8 mouse cellular contexts compared by ENCODE assay signal in genomic region chr6:97312545-97312939, GRCm38 (mm10). TPM values are rescaled to one million over a fixed set of nuclear protein-coding genes. Genes with fewer than 3 reads are reported as not detected.
DNase-seq lines count a peak whose midpoint lies in the region; ATAC-seq lines count a peak whose summit lies in the region.

No protein-coding gene starts in this region.

- H3K9ac ChIP-seq in lung, embryonic 15.5 days: peak overlapping the region; percentile 34; the same call in 1 of the 2 replicates
- 0 out of 2 replicates have a peak overlapping the region, but pooled peaks have one; percentile 57 for H3K9ac ChIP-seq in forebrain, embryonic 13.5 days
- no peak overlapping the region for H3K9ac ChIP-seq in limb, embryonic 12.5 days (replicated peaks)
- no peak overlapping the region for H3K9ac ChIP-seq in neural tube, embryonic 15.5 days (replicated peaks)

- 5% methylated on average over 3 of the region's 3 CpGs for WGBS in lung, embryonic 15.5 days
- 14% methylated on average over 3 of the region's 3 CpGs for WGBS in forebrain, embryonic 13.5 days
- 12% methylated on average over 3 of the region's 3 CpGs for WGBS in limb, embryonic 12.5 days
- 13% methylated on average over 3 of the region's 3 CpGs for WGBS in neural tube, embryonic 15.5 days

- H3K36me3 ChIP-seq in lung, embryonic 15.5 days: no peaks in the 10 kb centered on the region; the same call in 1 of the 2 replicates
- H3K36me3 ChIP-seq in forebrain, embryonic 13.5 days (ENCODE audit: poor library complexity, severe bottlenecking): peaks cover 13% of the 10 kb centered on the region; the same call in 1 of the 2 replicates
- H3K36me3 ChIP-seq in limb, embryonic 12.5 days: no peaks in the 10 kb centered on the region
- no peaks in the 10 kb centered on the region for H3K36me3 ChIP-seq in neural tube, embryonic 15.5 days

- H3K4me1 ChIP-seq in lung, embryonic 15.5 days: peaks cover 33% of the 10 kb centered on the region
- H3K4me1 ChIP-seq in forebrain, embryonic 13.5 days: peaks cover 29% of the 10 kb centered on the region
- H3K4me1 ChIP-seq in limb, embryonic 12.5 days (replicated peaks): peaks cover 20% of the 10 kb centered on the region
- peaks cover 20% of the 10 kb centered on the region for H3K4me1 ChIP-seq in neural tube, embryonic 15.5 days

- H3K4me3 ChIP-seq in lung, embryonic 15.5 days: peak overlapping the region; percentile 44
- peak overlapping the region; percentile 29 for H3K4me3 ChIP-seq in forebrain, embryonic 13.5 days
- peak overlapping the region; percentile 44 for H3K4me3 ChIP-seq in limb, embryonic 12.5 days (replicated peaks)
- peak overlapping the region; percentile 22 for H3K4me3 ChIP-seq in neural tube, embryonic 15.5 days (replicated peaks)

- no peaks in the 10 kb centered on the region for H3K27me3 ChIP-seq in lung, embryonic 15.5 days
- no peaks in the 10 kb centered on the region for H3K27me3 ChIP-seq in forebrain, embryonic 13.5 days
- H3K27me3 ChIP-seq in limb, embryonic 12.5 days: no peaks in the 10 kb centered on the region
- no peaks in the 10 kb centered on the region for H3K27me3 ChIP-seq in neural tube, embryonic 15.5 days (replicated peaks)

- peak overlapping the region; percentile 78 for H3K4me2 ChIP-seq in lung, embryonic 15.5 days
- peak overlapping the region; percentile 60 for H3K4me2 ChIP-seq in forebrain, embryonic 13.5 days
- peak overlapping the region; percentile 87 for H3K4me2 ChIP-seq in limb, embryonic 12.5 days
- peak overlapping the region; percentile 56 for H3K4me2 ChIP-seq in neural tube, embryonic 15.5 days

- H3K27ac ChIP-seq in lung, embryonic 15.5 days: peak overlapping the region; percentile 90
- H3K27ac ChIP-seq in forebrain, embryonic 13.5 days: no peak overlapping the region
- H3K27ac ChIP-seq in limb, embryonic 12.5 days: peak overlapping the region; percentile 51
- H3K27ac ChIP-seq in neural tube, embryonic 15.5 days (replicated peaks): no peak overlapping the region

- no peak for ATAC-seq in lung, embryonic 15.5 days (ENCODE audit: borderline replicate concordance, extremely low read depth, low FRiP score, low TSS enrichment)
- peak; percentile 50; the same call in 1 of the 2 replicates for ATAC-seq in forebrain, embryonic 13.5 days
- no peak for ATAC-seq in limb, embryonic 12.5 days (ENCODE audit: insufficient number of reproducible peaks, insufficient read depth, low FRiP score, low TSS enrichment, low read depth)
- ATAC-seq in neural tube, embryonic 15.5 days (ENCODE audit: low FRiP score): no peak

- DNase-seq in lung, postnatal 36 days: no peak
- DNase-seq in cerebellum, postnatal 14 days: no peak
- no peak for DNase-seq in gastrocnemius, postnatal 10 days
- DNase-seq in embryo, embryonic 11 days: no peak

- H3K9me3 ChIP-seq in lung, embryonic 15.5 days: no peaks in the 10 kb centered on the region
- no peaks in the 10 kb centered on the region for H3K9me3 ChIP-seq in forebrain, embryonic 13.5 days (replicated peaks)
- H3K9me3 ChIP-seq in limb, embryonic 12.5 days: no peaks in the 10 kb centered on the region
- H3K9me3 ChIP-seq in neural tube, embryonic 15.5 days (replicated peaks): no peaks in the 10 kb centered on the region

RNA-seq across cellular contexts. Expression of gene Lmod3, which starts 60.0 kb away (rescaled TPM):
- 0.30 and 0.42 TPM in 2 replicates for polyA plus RNA-seq in lung, embryonic 15.5 days (2015; fragmentation: Nextera tagmentation; extraction: Ambion mirVana)
- not detected in 2 replicates for polyA plus RNA-seq in forebrain, embryonic 13.5 days (2015; fragmentation: Nextera tagmentation; extraction: Ambion mirVana)
- 4.6 and 5.5 TPM in 2 replicates for polyA plus RNA-seq in limb, embryonic 12.5 days (2016; fragmentation: Nextera tagmentation; extraction: Ambion mirVana)
- polyA plus RNA-seq in neural tube, embryonic 15.5 days (2015; fragmentation: Nextera tagmentation; extraction: Ambion mirVana): 0.61 and 0.63 TPM in 2 replicates
- total RNA-seq in gastrocnemius, postnatal 10 days (2021): 100 to 1,000 TPM; 113 to 139 TPM

Comparison
In these comparisons a context has a peak if more than half of its experiments do, and no peak if none do; other contexts are left out.
1. H3K27ac ChIP-seq: peak in lung, embryonic 15.5 days (single experiment) and limb, embryonic 12.5 days (single experiment); none in forebrain, embryonic 13.5 days (single experiment) and neural tube, embryonic 15.5 days (single experiment).
2. H3K9ac ChIP-seq: peak in lung, embryonic 15.5 days (single experiment) and forebrain, embryonic 13.5 days (single experiment); none in limb, embryonic 12.5 days (single experiment) and neural tube, embryonic 15.5 days (single experiment).
3. Peak in every context shown above with its lines, with median percentiles within 50 percentile points of each other: H3K4me2 ChIP-seq and H3K4me3 ChIP-seq.